Mouse (Mus musculus) ES-E14 (cell line): ENCODE results near the gene Cdhr3. TPM values are rescaled to one million over a fixed set of nuclear protein-coding genes. Genes with fewer than 3 reads are reported as not detected.
A peak's percentile ranks its signal among the peaks of the same experiment; 100 is the strongest.

Experiments
- DNase-seq: peaks from one replicate; pipeline ENCODE4 v3.0.0-alpha.2; 2013; ENCODE audit warnings: low read depth, low spot score
- H3K27ac ChIP-seq: 2 replicates; pipeline ENCODE4 v1.5.1; 2012; ENCODE audit warnings: low read depth, mild to moderate bottlenecking, low read length, moderate library complexity, mixed read lengths; ENCODE audit not compliant: poor library complexity, insufficient read depth, severe bottlenecking
- H3K36me3 ChIP-seq: 2 replicates; pipeline ENCODE4 v1.6.1; 2012; ENCODE audit warnings: mild to moderate bottlenecking, low read length, moderate library complexity, mixed read lengths; ENCODE audit not compliant: control insufficient read depth, poor library complexity, insufficient read depth, severe bottlenecking
- H3K4me1 ChIP-seq, 2 experiments: fragments of 150-350 bp in 1 of 2; sonication (generic) in 1 of 2; 2 replicates each; pipeline ENCODE4 v1.6.1; 2012; ENCODE audit warnings: low read length in 2 of 2, mild to moderate bottlenecking in 1 of 2, mixed read lengths in 1 of 2; ENCODE audit not compliant: control insufficient read depth in 2 of 2, insufficient read depth in 2 of 2, poor library complexity in 1 of 2
- H3K4me3 ChIP-seq, 2 experiments: fragments of 150-350 bp in 1 of 2; sonication (generic) in 1 of 2; 2 replicates each; pipeline ENCODE4 v1.5.1; 2012; ENCODE audit warnings: low read length in 2 of 2, low read depth in 1 of 2, mild to moderate bottlenecking in 1 of 2, mixed read lengths in 1 of 2; ENCODE audit not compliant: insufficient read depth in 1 of 2, poor library complexity in 1 of 2, severe bottlenecking in 1 of 2
- H3K9ac ChIP-seq: 2 replicates; pipeline ENCODE4 v1.6.1; 2012; ENCODE audit warnings: low read depth, mild to moderate bottlenecking, low read length, mixed read lengths; ENCODE audit not compliant: poor library complexity, insufficient read depth, severe bottlenecking
- H3K9me3 ChIP-seq: fragments of 150-350 bp; sonication (generic); 2 replicates; pipeline ENCODE4 v1.6.1; 2012; ENCODE audit warnings: low read depth, mild to moderate bottlenecking, low read length; ENCODE audit not compliant: control insufficient read depth, insufficient read depth
- CHD2 ChIP-seq: IDR thresholded peaks from 2 replicates; pipeline ENCODE4 v1.6.1; 2014; ENCODE audit warnings: mild to moderate bottlenecking, low read depth, low read length, inconsistent platforms
- HCFC1 ChIP-seq: IDR thresholded peaks from 2 replicates; pipeline ENCODE4 v1.6.1; 2012; ENCODE audit warnings: low read length, inconsistent platforms, borderline replicate concordance; ENCODE audit not compliant: insufficient read depth
- MAFK ChIP-seq: IDR thresholded peaks from 2 replicates; pipeline ENCODE4 v1.6.1; 2014; ENCODE audit warnings: mild to moderate bottlenecking, low read depth, low read length, inconsistent platforms; ENCODE audit not compliant: insufficient read depth
- ZC3H11A ChIP-seq: IDR thresholded peaks from 2 replicates; pipeline ENCODE4 v1.6.1; 2012; ENCODE audit warnings: low read depth, mild to moderate bottlenecking, inconsistent platforms, low read length, borderline replicate concordance
- ZNF384 ChIP-seq: IDR thresholded peaks from 2 replicates; pipeline ENCODE4 v1.6.1; 2012; ENCODE audit warnings: low read depth, low read length, inconsistent platforms
- in situ Hi-C, 2 experiments: fragments of 600-800 bp; cut with MboI; formaldehyde crosslinking; loops; one replicate each; pipeline ENCODE4 v1.15.1; 2025; ENCODE audit warnings: low sequenced_read_pairs in 2 of 2, inconsistent platforms in 1 of 2; ENCODE audit not compliant: unreplicated experiment in 2 of 2
- total RNA-seq: library from RNA; depleted of rRNA; stranded (reverse); fragments of 300-350 nt; gene quantifications from 2 replicates; pipeline ENCODE4 v1.2.3, GENCODE M21; 2012; rRNA removed

Gene Cdhr3
- not detected in 2 replicates for total RNA-seq

DNA sequence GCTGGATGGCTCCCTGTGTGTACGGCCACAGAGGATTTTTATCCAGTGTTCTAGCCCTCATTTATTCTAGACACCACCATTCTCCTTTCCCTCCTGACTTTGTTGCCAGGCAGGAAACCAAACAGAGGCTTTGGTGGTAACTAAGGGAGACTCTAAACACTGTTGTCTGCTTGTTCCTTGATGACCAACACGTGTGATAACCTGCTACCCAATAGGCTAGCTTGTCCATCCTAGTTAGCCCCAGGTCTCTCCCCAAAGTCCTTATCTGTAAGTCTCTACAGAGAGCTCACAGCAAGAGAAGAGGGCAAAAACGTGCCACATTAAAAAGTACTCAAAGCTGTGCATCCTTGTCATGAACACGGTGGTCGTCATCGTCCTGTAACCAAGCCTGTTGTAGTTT lies at the start of gene Cdhr3:
Gene Cdhr3, minus strand, starts transcription at position 101 of the 400 bp plus-strand sequence.
- no peak for DNase-seq
- H3K27ac ChIP-seq: no peak within 1 kb of the TSS; the same call in 1 of the 2 replicates
- no peaks in the 10 kb centered on the region for H3K36me3 ChIP-seq
- no peak within 1 kb of the TSS for H3K9ac ChIP-seq
- in situ Hi-C loops: no loop called here
- H3K9me3 ChIP-seq: no peaks in the 10 kb centered on the region
- TF ChIP-seq HCFC1 (no peak), CHD2 (no peak), MAFK (no peak), ZC3H11A (no peak), ZNF384 (no peak)
- no peaks in the 10 kb centered on the region for H3K4me1 ChIP-seq
- H3K4me3 ChIP-seq: no peak within 1 kb of the TSS

DNA sequence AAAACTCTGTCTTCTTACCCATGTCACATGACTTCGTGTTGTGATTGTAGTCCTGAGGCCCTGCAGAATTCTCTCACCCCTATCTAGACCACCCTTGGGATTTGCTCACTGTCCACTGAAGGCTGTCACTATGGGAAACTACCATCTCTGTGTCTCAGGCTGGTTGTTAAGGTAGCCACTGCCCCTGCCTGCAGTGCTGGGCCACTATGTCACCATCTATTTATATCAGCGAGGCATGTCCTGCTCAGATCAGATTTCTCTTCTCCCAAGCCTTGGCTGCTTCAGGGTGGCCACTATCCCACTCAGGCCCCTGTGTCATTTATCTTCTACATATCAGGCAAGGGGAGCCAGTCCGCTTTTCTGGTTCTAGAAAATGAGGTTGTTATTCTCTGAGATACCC lies 46.4 kb upstream of the Cdhr3 start:
- no peak for TF ChIP-seq MAFK
- TF ChIP-seq CHD2: no peak
- no peak for TF ChIP-seq ZNF384
- TF ChIP-seq ZC3H11A: no peak
- no peak for TF ChIP-seq HCFC1
- no peak overlapping the region for H3K27ac ChIP-seq
- H3K9ac ChIP-seq: no peak overlapping the region
- no peaks in the 10 kb centered on the region for H3K4me1 ChIP-seq
- peaks cover 4% of the 10 kb centered on the region; the same call in 1 of the 2 replicates for H3K36me3 ChIP-seq
- no peaks in the 10 kb centered on the region for H3K9me3 ChIP-seq
- in situ Hi-C loops: no loop called here
- H3K4me3 ChIP-seq: no peak overlapping the region
- DNase-seq: no peak

- no peak for DNase-seq
- no peak overlapping the region for H3K27ac ChIP-seq
- no peak overlapping the region for H3K4me3 ChIP-seq
- TF ChIP-seq ZC3H11A (no peak), ZNF384 (no peak), MAFK (no peak), HCFC1 (no peak), CHD2 (no peak)
- in situ Hi-C loops: no loop called here
- peaks cover 4% of the 10 kb centered on the region; the same call in 1 of the 2 replicates for H3K36me3 ChIP-seq
- H3K9me3 ChIP-seq: no peaks in the 10 kb centered on the region
- no peak overlapping the region for H3K9ac ChIP-seq
- peaks cover 2 to 5% of the 10 kb centered on the region in 2 experiments; a peak in 2 of 4 replicates for H3K4me1 ChIP-seq
These were observed 45.2 kb upstream of the Cdhr3 start for GRCm38 (mm10) chr12:33137857-33138256.

DNA sequence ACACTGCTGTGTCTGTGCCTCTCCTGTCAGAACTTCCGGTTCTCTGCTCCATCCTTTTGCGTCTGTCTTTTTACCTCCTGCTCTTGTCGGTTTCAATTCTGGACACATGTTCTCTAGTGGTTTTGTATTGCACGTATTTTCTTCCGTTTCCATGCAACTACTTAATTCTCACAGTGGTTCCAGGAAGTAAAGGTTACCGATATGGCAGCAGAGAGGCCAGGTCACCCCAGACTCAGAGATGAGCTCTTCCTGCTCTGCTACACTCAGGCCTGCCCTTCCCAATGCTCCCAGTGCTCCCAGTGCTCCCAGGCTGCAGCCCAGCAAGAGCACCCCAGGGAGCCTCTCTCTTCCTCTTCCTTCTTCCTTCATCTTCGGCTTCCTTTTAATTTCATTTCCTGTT lies 39.1 kb upstream of the Cdhr3 start:
- no peak overlapping the region for H3K9ac ChIP-seq
- peaks cover 4 to 18% of the 10 kb centered on the region in 2 experiments; a peak in 2 of 4 replicates for H3K4me1 ChIP-seq
- TF ChIP-seq CHD2: no peak
- H3K36me3 ChIP-seq: no peaks in the 10 kb centered on the region; the same call in 1 of the 2 replicates
- no peak overlapping the region for H3K27ac ChIP-seq
- in situ Hi-C loops: no loop called here
- H3K9me3 ChIP-seq: no peaks in the 10 kb centered on the region
- H3K4me3 ChIP-seq: no peak overlapping the region
- DNase-seq: no peak

DNA sequence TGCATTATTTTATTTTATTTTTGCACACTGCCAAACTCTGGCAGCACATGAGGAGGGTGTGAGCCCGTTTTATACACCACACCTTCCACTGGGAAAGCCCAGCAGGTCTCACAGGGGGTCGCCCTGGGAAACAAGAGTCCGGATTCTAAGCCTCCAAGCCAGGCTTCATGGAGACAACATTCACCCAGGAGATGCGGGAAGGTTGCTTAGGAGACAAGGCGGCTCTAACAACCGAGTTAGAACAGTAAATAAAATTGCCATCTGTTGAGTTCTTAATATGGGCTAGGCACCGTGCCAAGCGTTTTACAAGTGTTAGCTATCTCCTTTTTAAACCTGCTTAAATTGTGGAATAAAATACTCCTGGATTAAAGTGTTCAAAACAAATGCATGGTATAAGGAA lies 37.7 kb upstream of the Cdhr3 start:
- Histone ChIP-seq H3K4me1 (peaks cover 4 to 18% of the 10 kb centered on the region in 2 experiments; a peak in 2 of 4 replicates), H3K4me3 (peak overlapping the region; percentile 20 to 30; a peak in 2 of 4 replicates), H3K9ac (no peak overlapping the region), H3K9me3 (no peaks in the 10 kb centered on the region), H3K36me3 (no peaks in the 10 kb centered on the region; the same call in 1 of the 2 replicates), H3K27ac (peak overlapping the region; percentile 85)
- in situ Hi-C loops: no loop called here
- TF ChIP-seq HCFC1 (no peak), CHD2 (no peak), ZC3H11A (no peak), MAFK (no peak), ZNF384 (no peak)
- DNase-seq: no peak
